Mouse (Mus musculus) cerebellum, postnatal 14 days (tissue): ENCODE results near the gene Gngt2.

ENCODE experiments used
- DNase-seq, 2 experiments: peaks; one replicate each; pipeline ENCODE4 v3.0.0; 2021; ENCODE audit warnings: mixed read lengths in 2 of 2

The Gngt2 gene

GRCm38 (mm10) chr11:95837059-95837458 is at the start of gene Gngt2:
TSS of gene Gngt2 (plus strand) at chr11:95837216.
- peak; percentile 69 to 82 for DNase-seq

- DNase-seq: no peak
Observed at GRCm38 (mm10) chr11:95789451-95789891, 47.5 kb upstream of the Gngt2 start.

- DNase-seq: peak; percentile 59 to 72
Observed at GRCm38 (mm10) chr11:95791787-95792186, 45.2 kb upstream of the Gngt2 start.

- no peak for DNase-seq
Observed at GRCm38 (mm10) chr11:95792950-95793509, 44.0 kb upstream of the Gngt2 start.

GRCm38 (mm10) chr11:95794201-95794600 is 42.8 kb upstream of the Gngt2 start:
- no peak for DNase-seq

- no peak for DNase-seq
Observed at GRCm38 (mm10) chr11:95795582-95795981, 41.4 kb upstream of the Gngt2 start.

- DNase-seq: no peak
Observed at GRCm38 (mm10) chr11:95805010-95805409, 32.0 kb upstream of the Gngt2 start.

- no peak for DNase-seq
Observed at GRCm38 (mm10) chr11:95805527-95805926, 31.5 kb upstream of the Gngt2 start.

- DNase-seq: no peak
Observed at GRCm38 (mm10) chr11:95807884-95808283, 29.1 kb upstream of the Gngt2 start.

GRCm38 (mm10) chr11:95808448-95809011 is 28.5 kb upstream of the Gngt2 start:
- DNase-seq: no peak

GRCm38 (mm10) chr11:95809603-95810002 is 27.4 kb upstream of the Gngt2 start:
- DNase-seq: no peak

- no peak for DNase-seq
Observed at GRCm38 (mm10) chr11:95810828-95811227, 26.2 kb upstream of the Gngt2 start.

GRCm38 (mm10) chr11:95811741-95812140 is 25.3 kb upstream of the Gngt2 start:
- no peak for DNase-seq

GRCm38 (mm10) chr11:95812224-95812623 is 24.8 kb upstream of the Gngt2 start:
- DNase-seq: no peak

- no peak for DNase-seq
Observed at GRCm38 (mm10) chr11:95814101-95814500, 22.9 kb upstream of the Gngt2 start.

GRCm38 (mm10) chr11:95814857-95815256 is 22.2 kb upstream of the Gngt2 start:
- DNase-seq: no peak

- DNase-seq: no peak
Observed at GRCm38 (mm10) chr11:95815412-95815811, 21.6 kb upstream of the Gngt2 start.

- no peak for DNase-seq
Observed at GRCm38 (mm10) chr11:95819138-95819537, 17.9 kb upstream of the Gngt2 start.

- DNase-seq: no peak
Observed at GRCm38 (mm10) chr11:95821511-95821910, 15.5 kb upstream of the Gngt2 start.

- DNase-seq: no peak
Observed at GRCm38 (mm10) chr11:95822437-95822836, 14.6 kb upstream of the Gngt2 start.

GRCm38 (mm10) chr11:95824071-95824876 is 12.7 kb upstream of the Gngt2 start, which contains the start of gene Phospho1:
TSS of gene Phospho1 (plus strand) at chr11:95824499.
- DNase-seq: peak; percentile 94 to 96

GRCm38 (mm10) chr11:95824877-95825243 is 12.2 kb upstream of the Gngt2 start:
- peak; percentile 79 to 88 for DNase-seq

GRCm38 (mm10) chr11:95825625-95826024 is 11.4 kb upstream of the Gngt2 start:
- DNase-seq: no peak
